Mouse (Mus musculus) stomach, postnatal 0 days (tissue): Measurements from ENCODE around the gene Gmpr2.

ENCODE experiments used
- CTCF ChIP-seq: IDR thresholded peaks from 2 replicates; pipeline ENCODE4 v1.5.1; 2016; ENCODE audit warnings: antibody characterized with exemption, low read depth, mild to moderate bottlenecking, moderate library complexity
- EP300 ChIP-seq: optimal IDR thresholded peaks from 2 replicates; pipeline ENCODE3; 2016; ENCODE audit warnings: antibody characterized with exemption

- TF ChIP-seq CTCF (no peak), EP300 (no peak)
Measured at GRCm38 (mm10) chr14:55723433-55723832, 51.7 kb downstream of the Gmpr2 start.
